Mouse (Mus musculus) bone marrow, adult 2 months (tissue): ENCODE measurements around the gene Mycbpap. TPM values are rescaled to one million over a fixed set of nuclear protein-coding genes. Genes with fewer than 3 reads are reported as not detected.

Experiments used
- H3K27ac ChIP-seq: fragments of 200-500 bp; 2 replicates; pipeline ENCODE4 v1.5.1; 2012; ENCODE audit warnings: low read depth, mild to moderate bottlenecking, control low read depth, inconsistent platforms, low read length; ENCODE audit not compliant: control insufficient read depth, poor library complexity, insufficient read depth
- H3K4me1 ChIP-seq: fragments of 200-500 bp; 2 replicates; pipeline ENCODE4 v1.6.1; 2011; ENCODE audit warnings: low read length; ENCODE audit not compliant: control insufficient read depth, insufficient read depth
- H3K4me3 ChIP-seq: fragments of 200-500 bp; replicated peaks from 2 replicates; pipeline ENCODE3; 2011; ENCODE audit warnings: mild to moderate bottlenecking, low read depth, low read length, control low read depth; ENCODE audit not compliant: control insufficient read depth
- CTCF ChIP-seq: fragments of 200-500 bp; IDR thresholded peaks from 2 replicates; pipeline ENCODE4 v1.5.1; 2011; ENCODE audit warnings: low read length, control low read depth; ENCODE audit not compliant: control insufficient read depth, insufficient read depth
- POLR2A ChIP-seq: fragments of 200-500 bp; IDR thresholded peaks from 2 replicates; pipeline ENCODE4 v1.6.1; 2011; ENCODE audit warnings: low read depth, mild to moderate bottlenecking, control low read depth, low read length, borderline replicate concordance; ENCODE audit not compliant: control insufficient read depth
- WGBS: fragments of 180-500 bp; shearing (Covaris S2); methylation state at CpG from one replicate; pipeline ENCODE4 v1.1.7; 2018; 5-methylcytosine and 5-hydroxymethylcytosine counted together
- polyA plus RNA-seq: library from polyadenylated mRNA; stranded (reverse); fragments of >200 nt; gene quantifications from 2 replicates; pipeline ENCODE4 v1.2.4, GENCODE M21; 2011; ENCODE audit warnings: low replicate concordance; ENCODE audit not compliant: missing spikeins, insufficient read depth, insufficient read length

Gene Mycbpap
- polyA plus RNA-seq, 1 experiment, result not detected

DNA sequence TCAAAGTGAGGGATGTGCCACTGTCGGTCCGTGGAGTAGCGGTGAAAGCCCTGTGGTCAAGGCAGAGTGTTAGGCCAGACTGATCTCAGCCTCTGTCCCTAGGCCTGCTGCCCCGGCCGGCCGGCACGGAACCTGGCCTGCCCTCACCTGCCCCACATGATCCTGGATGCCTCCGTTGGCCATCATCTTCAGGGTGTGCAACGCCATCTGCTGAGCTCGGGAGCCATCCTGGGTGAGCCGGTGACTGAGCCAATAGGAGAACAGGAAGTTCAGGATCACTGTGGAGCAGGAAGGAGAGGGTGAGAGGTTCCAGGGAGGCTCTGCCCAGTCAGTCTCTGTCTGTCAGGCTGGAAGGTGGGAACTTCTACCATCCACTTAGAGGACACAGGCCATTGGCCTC lies 38.1 kb downstream of the Mycbpap start:
- H3K27ac ChIP-seq, result no peak overlapping the region
- TF ChIP-seq CTCF, result no peak
- TF ChIP-seq POLR2A, result no peak
- no peak overlapping the region for H3K4me3 ChIP-seq
- WGBS, result 80% methylated on average over 11 of the region's 11 CpGs
- H3K4me1 ChIP-seq, result no peaks in the 10 kb centered on the region

DNA sequence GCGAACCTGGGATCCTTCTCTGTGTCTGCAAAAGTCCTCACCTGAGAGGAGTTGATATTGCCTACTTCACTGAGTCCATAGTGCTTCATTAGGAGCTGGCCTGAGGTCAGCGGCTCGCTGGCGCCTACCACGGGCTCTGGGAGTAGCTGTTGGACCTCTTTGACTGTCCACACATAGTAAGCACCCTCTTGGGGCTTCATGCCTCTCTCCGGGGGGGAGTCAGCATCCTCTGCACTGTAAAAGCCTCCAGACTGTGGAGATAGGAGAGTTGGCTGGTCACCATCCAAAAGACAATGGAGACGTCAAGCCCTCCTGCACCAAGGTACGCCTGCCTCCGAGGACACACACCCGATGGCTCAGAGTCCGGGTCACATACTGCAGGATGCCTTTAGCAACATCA lies 38.8 kb downstream of the Mycbpap start:
- TF ChIP-seq CTCF, result no peak
- no peak for TF ChIP-seq POLR2A
- WGBS, result 85% methylated on average over 11 of the region's 11 CpGs
- no peak overlapping the region for H3K27ac ChIP-seq
- H3K4me3 ChIP-seq, result no peak overlapping the region
- H3K4me1 ChIP-seq, result no peaks in the 10 kb centered on the region

DNA sequence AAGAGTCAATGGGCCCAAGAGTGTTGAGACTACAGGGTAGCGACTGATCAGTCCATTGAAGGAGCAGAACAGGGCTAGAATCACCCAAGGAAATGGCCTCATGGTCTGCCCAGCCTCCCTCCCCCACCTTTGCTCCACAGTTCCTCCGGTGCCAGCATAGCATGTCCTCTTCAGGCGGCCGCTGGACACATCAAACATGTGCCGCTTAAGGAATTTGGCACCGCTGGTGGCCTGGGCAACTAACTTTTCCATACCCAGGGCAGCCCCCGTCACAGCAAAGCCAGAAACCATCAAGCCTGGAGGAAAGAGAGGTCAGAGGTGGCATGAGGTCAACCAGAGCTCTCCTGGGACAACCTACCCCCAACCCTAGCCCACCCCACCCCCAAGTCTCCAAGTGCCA lies 39.6 kb downstream of the Mycbpap start:
- TF ChIP-seq CTCF (no peak), POLR2A (no peak)
- no peak overlapping the region for H3K27ac ChIP-seq
- H3K4me1 ChIP-seq, result no peaks in the 10 kb centered on the region
- WGBS, result 88% methylated on average over 7 of the region's 7 CpGs
- no peak overlapping the region for H3K4me3 ChIP-seq

DNA sequence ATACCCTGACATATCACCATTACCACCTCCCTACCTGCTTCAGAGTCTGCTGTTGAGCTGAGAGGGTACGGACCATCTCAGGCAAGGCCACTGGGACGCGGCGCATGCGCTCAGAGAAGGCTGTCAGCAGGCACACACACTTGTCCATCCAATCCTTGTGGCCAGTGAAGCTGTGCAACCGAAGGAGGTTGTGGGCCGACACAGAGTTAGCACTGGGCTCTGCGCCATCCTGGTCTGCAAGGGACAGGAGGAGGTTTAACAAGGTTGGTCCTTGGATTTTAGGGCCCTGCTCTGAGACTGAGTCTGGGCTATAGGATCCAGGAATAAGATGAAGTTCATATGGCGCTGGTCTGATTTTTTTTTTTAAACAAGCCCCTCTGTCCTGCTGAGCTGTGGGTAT lies 41.2 kb downstream of the Mycbpap start:
- Histone ChIP-seq H3K27ac (no peak overlapping the region), H3K4me3 (no peak overlapping the region), H3K4me1 (no peaks in the 10 kb centered on the region)
- TF ChIP-seq POLR2A, result no peak
- TF ChIP-seq CTCF, result no peak
- WGBS, result 86% methylated on average over 9 of the region's 9 CpGs

DNA sequence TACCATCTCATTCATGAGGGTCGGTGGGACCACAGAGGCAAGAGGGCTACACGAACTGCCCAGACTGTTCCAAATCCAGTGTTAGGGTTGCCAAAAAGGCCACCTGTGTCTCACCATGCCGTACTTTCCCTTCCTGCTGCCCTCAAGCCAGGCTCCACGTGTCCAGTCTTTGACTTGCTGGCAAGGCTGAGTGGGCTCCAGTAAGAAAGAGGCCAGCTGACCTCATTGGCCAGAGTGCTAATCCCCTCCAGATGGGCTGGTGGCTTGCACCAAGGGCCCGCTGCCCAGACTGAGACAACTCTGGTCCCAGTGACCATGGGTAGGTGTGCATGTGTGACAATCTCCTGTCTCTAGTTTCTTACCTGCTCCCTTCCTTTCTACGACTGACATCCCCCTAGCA lies 43.9 kb downstream of the Mycbpap start:
- 70% methylated on average over 6 of the region's 6 CpGs for WGBS

DNA sequence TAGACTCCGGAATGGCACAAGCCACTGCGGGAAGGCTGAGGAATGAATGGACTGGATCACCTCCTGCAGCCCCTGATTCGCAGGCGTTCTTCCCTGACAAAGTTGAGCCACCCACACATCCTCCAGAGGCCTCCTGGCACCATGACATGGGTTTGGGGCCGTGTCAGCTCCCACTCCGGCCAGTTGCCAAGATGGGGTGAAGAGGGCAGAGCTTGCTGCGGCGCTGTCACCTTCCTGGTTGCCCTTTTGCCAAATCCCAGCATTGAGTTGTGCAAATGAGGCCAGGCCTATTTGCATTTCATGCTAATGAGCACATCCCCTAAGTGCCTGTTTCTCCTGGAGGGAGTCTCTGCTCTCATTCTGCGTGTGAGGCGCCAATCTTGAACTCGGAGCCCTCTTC lies 45.8 kb downstream of the Mycbpap start:
- no peak overlapping the region for H3K27ac ChIP-seq
- H3K4me3 ChIP-seq, result no peak overlapping the region
- 18% methylated on average over 11 of the region's 11 CpGs for WGBS
- TF ChIP-seq CTCF (no peak), POLR2A (no peak)
- H3K4me1 ChIP-seq, result no peaks in the 10 kb centered on the region

More for the DNA sequence above, 43.9 kb downstream of the Mycbpap start:
- TF ChIP-seq POLR2A, result no peak
- TF ChIP-seq CTCF, result no peak
- no peak overlapping the region for H3K27ac ChIP-seq
- no peak overlapping the region for H3K4me3 ChIP-seq
- H3K4me1 ChIP-seq, result no peaks in the 10 kb centered on the region

DNA sequence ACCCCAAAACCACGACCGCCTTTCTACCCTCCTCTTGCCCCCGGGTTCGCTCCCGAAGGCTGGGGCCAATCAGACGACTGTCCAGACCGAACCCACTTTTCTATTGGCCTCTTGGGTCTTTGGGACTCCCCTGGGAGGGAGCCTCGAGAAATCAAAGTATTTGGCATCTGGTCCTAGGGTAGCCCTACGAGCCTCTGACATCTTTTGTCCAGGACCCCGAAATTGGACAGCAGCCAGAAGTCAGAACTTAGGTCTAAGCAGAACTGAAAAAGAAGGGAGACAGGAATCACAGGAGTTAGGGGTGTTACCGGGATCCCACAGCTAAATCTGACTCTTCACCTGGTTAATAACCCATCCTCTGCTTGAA lies 47.0 kb downstream of the Mycbpap start:
- Histone ChIP-seq H3K4me1 (no peaks in the 10 kb centered on the region), H3K4me3 (no peak overlapping the region), H3K27ac (no peak overlapping the region)
- no peak for TF ChIP-seq CTCF
- TF ChIP-seq POLR2A, result no peak
- WGBS, result 2% methylated on average over 11 of the region's 11 CpGs

DNA sequence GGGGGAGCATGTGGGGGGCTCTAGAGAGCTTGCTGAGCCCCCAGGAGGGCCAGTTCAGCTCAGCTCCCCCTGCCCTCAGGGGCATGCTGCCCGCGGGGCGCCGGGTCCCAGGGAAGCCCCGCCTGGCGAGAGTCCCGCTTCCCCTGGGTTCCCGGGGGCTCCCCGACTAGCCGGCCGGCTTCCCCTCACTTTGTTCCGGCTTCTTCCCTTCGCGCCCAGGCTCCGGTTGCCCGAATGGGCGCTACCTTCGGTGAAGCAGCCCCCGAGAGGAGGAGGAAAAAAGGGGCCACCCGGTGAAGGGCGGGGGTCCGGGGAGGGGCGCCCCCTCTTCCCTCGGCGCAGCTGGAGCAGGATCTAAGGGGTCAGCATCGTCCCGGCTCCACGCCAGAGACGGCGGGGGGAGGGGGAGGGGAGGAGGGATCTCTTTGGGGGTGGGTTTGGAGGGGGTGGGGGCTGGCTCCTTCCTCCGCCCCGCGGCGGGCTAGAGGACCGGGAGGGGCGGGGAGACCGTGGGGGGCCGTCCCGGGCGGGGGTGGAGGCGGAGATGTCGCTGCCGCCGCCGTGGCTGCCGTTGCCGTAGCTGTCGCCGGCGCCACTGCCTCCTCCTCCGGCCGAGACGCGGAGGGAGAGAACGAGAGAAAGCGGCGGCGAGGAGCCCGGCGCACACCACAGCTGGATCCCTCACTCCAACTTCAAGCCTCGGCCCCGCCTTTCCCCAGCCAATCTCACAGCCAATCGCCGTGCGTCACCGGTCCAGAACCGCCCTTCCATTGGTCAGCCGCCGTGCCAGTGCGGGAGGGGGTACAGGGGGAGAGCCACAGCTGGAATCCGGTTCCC lies 47.6 kb downstream of the Mycbpap start, which contains the start of gene Cacna1g:
Gene Cacna1g, minus strand, starts transcription at position 492 of the 837 bp plus-strand sequence.
- Histone ChIP-seq H3K27ac (no peak within 1 kb of the TSS), H3K4me3 (no peak within 1 kb of the TSS), H3K4me1 (no peaks in the 10 kb centered on the region)
- under 1% methylated on average over 65 of the region's 71 CpGs for WGBS
- TF ChIP-seq CTCF, result no peak
- no peak for TF ChIP-seq POLR2A
